Mouse (Mus musculus) B cell, adult 2 months (primary cell): ENCODE results near the gene Palm.
"Not testable (repeated sequence)": the region's sequence is repeated elsewhere in the genome, so short reads cannot be mapped to it uniquely, and the experiment has no call there.

Source experiments
- DNase-seq, 2 experiments: peaks; one replicate each; pipeline ENCODE4 v3.0.0; 2022

Palm gene

GRCm38 (mm10) chr10:79793051-79793737 lies at the start of gene Palm:
Gene Palm (plus strand): TSS chr10:79793572.
- peak; percentile 82 to 87 for DNase-seq

DNA sequence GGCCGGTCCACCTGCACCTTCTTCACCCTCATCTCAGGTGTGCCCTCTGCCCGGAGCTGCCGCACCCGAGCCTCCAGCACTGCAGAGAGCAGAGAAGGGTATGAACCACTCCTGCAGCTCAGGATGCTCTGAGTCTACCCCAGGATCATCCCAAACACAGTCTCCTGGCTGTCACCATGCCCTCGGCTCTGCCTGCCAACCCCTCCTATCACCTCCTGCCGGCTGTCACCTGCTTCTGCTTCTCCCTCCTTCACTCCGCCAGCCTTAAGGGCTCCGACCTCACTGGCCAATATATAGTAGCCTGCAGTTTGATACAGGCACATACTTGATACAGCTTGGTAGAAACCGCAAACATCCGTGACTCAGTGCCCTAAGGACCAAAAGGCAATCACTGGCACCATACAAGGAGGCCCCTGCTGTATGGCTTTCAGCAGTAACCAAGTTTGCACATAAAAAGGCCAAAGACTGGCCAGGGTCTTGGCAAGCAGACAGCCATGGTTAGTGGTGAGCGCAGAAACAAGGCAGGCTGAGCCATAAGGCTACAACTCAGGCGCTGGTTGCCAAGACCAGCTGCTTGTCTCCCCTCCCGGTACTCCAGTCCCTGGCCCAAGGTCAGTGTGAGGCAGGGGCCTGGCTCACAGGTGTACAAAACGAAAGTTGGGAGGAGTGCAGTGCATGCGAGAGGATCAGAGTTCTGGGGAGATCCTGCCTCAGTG lies 49.6 kb upstream of the Palm start:
- no peak for DNase-seq

DNA sequence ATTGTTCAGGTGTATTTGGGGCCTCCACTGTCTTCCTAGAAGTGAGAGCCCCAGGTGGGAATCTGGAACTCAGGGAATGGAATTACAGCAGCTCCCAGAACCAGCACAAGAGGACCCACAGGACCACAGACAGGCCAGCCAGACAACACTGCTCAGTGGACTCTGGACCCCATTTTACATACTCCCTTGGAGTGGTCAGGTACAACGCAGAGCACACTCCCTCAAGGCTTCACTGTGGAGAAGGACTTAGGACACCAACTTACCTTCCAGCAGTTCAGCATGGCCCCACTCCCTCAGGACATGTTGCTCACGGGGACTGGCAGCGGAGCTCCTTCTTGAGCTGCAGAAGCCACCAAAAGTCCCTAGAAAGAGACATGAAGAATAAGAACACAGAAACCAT lies 48.0 kb upstream of the Palm start:
- no peak for DNase-seq

DNA sequence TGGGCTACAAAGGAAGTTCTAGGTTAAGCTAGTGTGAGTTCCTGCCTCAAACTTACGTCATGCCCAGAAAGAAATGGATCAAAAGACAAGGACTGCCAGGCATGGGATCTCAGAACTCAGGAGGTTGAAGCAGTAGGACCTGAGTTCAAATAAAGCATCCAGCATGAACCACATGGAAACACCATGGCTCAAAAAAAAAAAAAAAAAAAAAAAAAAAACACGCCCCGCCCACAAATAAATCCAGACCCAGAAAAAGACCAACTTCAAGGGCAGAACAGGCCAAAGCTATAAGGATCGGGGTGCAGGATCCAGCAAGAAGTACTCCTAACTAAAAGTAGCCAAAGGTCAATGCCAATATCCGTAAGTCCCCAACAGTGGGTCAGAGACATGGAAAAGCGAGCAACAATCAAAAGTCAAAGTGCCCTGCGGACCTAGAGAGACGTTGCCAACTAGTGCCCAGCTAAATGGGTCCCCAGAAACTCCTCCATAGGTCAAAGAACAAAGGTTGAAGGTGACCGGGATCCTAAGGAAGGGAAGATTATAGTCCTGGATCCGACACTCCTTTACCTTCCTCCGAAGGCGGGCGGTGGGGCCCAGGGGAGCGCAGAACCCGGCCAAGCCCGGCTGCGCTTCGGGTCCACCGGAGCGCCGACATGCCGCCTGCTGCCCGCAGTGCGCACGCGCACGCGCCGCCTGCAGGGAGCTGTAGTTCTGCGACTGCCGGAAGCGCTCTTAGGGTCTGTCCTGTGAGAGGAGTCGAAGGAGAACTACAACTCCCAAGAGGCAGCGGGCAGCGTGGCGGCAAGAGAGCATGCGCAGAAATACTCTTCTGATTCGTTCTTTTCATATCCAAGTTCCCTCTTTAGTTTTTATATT lies 47.2 kb upstream of the Palm start, which contains the start of gene Polrmt:
Gene Polrmt, minus strand, starts transcription at position 684 of the 876 bp plus-strand sequence.
- peak; percentile 93 for DNase-seq

- no peak for DNase-seq
These were observed 46.6 kb upstream of the Palm start for GRCm38 (mm10) chr10:79746774-79747151.

- no peak for DNase-seq
These were observed 44.9 kb upstream of the Palm start for GRCm38 (mm10) chr10:79748496-79748895.

- DNase-seq = peak; percentile 18 to 24
These were observed 38.4 kb upstream of the Palm start, which contains the start of gene Fgf22 for GRCm38 (mm10) chr10:79754856-79755516. Gene Fgf22 (plus strand): TSS chr10:79755076.

DNA sequence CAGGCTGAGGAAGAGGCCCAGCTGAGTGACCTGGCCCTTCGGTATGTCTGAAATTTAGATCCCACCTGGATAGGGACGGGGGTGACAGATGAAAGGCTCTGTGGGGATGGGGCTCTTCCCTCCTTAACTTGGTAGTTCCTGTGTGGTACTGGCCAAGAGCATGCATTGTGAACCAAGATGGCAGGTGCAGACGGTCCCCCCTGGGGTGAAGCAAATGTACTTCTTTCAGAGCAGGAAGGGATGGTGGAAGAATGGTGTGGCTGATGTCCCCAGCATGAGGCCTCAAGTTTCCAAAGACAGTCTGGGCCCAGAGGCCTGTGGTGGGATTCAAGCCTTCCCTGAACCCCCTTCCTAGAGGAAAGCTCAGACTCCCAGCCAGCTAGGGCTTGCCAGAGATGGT lies 37.5 kb upstream of the Palm start:
- no peak for DNase-seq

DNA sequence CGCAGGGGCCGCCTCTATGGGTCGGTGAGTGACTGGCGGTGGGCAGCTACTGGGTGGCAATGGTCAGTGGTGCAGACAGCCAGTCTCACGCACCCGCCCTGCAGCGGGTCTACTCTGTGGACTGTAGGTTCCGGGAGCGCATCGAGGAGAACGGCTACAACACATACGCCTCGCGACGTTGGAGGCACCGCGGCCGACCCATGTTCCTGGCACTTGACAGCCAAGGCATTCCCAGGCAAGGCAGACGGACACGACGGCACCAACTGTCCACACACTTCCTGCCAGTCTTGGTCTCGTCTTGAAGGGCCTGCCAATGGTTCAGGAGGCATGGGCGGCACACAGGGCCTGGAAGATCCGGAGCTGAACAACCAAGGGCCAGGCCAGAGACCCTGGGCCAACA lies 36.7 kb upstream of the Palm start:
- no peak for DNase-seq

DNA sequence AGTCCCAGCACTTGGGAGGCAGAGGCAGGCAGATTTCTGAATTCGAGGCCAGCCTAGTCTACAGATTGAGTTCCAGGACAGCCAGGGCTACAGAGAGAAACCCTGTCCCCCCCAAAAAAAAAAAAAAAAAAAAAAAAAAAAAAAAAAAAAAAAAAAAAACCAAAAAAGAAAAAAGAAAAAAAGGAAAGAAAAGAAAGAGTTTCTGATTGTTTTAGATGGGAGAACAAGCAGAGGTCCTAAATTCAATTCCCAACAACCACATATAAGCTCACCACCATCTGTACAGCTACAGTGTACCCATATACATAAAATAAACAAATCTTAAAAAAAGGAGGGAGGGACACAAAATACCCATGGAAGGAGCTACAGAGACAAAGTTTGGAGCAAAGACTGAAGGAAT lies 33.7 kb upstream of the Palm start:
- DNase-seq = not testable (repeated sequence)

GRCm38 (mm10) chr10:79760603-79761143 lies 32.7 kb upstream of the Palm start:
- DNase-seq = no peak

DNA sequence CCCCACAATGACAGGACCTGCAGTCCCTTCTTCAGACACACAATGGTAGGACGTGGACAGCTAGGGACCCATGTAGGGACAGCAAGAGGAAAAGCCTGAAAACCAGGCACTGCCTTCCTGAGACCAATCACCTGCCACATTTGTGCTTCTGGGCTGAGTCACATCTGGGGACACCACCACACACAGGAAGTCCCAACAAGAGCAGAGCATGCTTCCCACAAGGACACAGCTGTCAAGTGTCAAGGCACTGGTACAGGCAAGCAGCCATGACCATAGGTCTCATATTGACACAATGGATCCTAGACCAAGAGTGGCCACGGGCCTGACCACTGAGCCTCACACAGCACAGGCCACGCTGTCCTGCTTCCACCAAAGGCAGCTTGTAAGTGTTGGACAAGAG lies 30.5 kb upstream of the Palm start:
- DNase-seq = no peak

DNA sequence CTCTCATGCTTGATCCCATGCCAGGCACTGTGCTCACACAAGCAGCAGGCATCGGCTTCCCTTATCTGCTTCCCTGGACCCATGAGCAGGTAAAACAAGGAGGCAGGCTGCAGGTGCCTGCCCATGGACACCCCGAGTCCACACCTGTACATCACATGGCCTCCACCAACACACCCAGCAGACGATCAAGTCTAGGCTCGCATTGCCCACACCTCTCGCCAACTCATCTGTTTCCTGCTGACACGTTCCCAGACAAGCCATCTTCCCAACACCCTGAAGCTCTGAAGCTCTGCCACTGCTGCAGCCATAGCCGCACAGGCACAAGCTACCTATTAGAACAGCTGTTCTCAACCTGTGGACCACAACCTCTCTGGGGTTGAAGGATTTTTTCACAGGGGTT lies 29.1 kb upstream of the Palm start:
- no peak for DNase-seq

GRCm38 (mm10) chr10:79765228-79765745 lies 28.1 kb upstream of the Palm start:
- DNase-seq = no peak

DNA sequence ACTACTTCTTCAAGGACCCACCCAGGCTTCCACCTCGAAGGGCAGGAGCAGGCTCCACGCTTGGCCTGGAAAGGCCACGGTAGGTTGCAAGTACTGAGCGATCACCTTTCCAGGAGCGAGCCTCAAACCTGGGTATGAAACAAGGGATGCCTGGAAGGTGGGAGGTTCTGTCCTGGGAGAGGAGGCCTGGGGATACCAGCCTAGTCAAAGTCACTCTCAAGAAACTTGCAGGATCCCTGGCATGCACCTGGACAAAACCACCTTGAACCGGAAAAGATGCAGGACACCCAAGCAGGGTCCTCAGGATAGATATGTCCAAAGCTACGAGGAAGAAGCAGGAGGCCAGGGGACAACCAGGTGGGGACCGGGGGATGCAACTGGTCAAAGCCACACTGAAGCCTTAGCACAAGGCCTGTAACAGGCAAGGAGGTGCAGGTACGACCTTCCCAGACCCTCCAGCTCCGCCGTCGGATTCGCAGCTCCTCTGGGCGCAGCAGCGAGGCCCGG lies 27.3 kb upstream of the Palm start:
- DNase-seq = no peak

DNA sequence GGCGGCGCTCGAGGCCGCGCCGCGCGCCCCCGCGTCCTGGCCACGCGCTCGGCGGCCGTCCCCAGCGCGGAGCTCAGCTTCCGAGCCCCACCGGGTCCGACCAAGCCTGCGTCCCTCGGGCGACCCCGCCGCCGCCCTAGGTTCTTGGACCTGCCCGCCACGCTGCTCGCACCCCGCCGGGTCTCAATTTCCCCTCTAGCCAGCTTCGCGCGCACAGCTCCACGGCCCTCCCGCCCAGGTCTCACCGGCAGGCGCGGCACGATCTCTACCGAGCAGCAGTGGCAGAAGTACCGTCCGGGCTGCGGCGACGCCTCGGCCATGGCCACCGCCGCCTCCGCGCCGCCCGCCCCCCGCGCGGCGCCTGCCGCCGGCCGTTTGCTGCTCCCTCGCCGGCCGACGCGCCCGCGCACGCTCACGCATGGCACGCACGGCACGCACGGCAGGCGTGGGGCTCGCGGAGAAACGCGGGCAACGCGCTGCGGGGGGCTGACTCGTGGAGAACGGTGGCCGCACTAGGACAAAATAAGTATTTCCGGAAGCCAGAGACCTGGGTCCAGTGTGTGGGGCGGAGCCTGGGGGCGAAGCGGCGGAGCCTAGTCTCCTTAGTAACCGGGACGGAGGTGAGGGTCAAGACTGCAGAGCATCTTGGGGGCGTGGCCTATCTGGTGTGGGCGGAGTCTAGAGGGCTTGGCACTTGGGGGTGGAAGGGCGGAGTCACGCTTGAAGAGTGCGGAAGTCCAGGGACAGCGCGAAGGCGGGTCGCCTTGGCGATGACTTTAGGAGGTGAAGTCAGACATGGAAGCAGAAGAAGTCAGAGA lies 26.7 kb upstream of the Palm start, which contains the start of gene Rnf126:
Gene Rnf126, minus strand, starts transcription at position 445 of the 818 bp plus-strand sequence.
- peak; percentile 99 for DNase-seq

DNA sequence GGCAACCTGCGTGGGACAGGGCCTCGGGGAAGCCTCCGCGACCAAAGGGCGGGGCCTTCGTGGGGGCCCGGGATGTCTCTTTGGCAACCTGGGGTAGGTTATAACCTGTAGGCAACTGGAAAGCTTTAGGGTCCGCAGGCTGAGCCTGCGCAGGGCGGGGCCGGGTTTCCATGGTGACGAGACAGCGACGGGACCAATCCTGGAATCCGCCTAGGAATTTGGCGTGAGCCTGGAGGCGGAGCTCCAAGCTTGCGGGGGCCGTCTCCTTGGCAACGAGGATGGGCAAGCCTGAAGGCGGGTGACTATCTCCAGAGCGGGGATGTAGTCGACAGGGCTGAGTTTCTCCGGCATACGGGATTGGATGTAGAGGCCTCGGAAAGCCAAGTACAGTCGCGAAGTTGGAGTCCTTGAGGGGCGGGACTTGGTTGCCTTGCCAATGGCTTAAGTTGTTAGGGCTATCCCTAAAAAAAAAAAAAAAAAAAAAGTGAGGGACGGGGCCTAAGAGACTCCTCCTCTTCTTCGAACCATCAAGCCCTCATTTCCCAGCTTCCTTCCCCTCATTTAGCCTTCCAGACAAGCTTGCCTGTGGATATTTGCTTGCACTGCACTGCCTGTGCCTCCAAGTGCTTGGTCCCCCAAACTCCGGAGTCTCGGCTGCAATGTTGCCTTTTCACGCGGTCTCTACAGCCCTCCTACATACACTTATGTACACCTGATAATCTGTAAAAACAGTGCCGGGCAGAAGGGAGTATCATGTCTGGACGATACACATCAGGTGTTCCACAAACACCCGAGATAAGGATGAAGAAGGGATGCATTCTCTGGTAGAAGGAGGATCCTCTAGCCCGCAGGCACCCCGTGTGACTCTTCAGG lies 25.8 kb upstream of the Palm start:
- DNase-seq = no peak

- peak; percentile 80 to 84 for DNase-seq
These were observed 25.0 kb upstream of the Palm start for GRCm38 (mm10) chr10:79768400-79768799.

- DNase-seq = no peak
These were observed 24.0 kb upstream of the Palm start for GRCm38 (mm10) chr10:79769329-79769728.

DNA sequence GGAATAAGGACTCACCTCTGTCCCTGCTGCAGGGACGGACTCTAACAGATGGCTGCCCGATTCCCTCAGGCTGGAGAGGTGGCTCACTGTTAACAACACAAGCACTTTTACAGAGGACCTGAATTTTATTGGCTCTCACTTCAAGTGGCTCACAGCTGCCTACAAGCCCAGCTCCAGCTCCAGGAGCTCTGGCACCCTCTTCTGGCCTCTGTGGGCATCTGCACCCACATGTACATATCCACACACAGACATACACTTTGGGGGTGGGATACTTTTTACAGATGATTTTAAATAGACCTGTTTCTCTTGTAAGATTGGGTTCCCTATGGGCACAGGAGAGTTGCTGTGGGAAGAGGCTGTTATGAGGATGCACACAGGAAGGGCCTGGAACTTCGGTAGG lies 21.1 kb upstream of the Palm start:
- no peak for DNase-seq
